Mouse (Mus musculus) spleen, adult 10 weeks (tissue): Measurements from ENCODE around the gene Map3k6. TPM values are rescaled to one million over a fixed set of nuclear protein-coding genes. Genes with fewer than 3 reads are reported as not detected.

Source experiments
- polyA plus RNA-seq: library from polyadenylated mRNA; stranded (reverse); fragments of 350-450 nt; fragmentation: Illumina TruSeq; extraction: RNeasy Lipid Tissue Mini Kit (QIAGEN cat#74804); gene quantifications from one replicate; pipeline ENCODE4 v1.2.3, GENCODE M21; 2015; ENCODE audit warnings: low replicate concordance; ENCODE audit not compliant: insufficient read depth

The Map3k6 gene
- 2.7 TPM for polyA plus RNA-seq

DNA sequence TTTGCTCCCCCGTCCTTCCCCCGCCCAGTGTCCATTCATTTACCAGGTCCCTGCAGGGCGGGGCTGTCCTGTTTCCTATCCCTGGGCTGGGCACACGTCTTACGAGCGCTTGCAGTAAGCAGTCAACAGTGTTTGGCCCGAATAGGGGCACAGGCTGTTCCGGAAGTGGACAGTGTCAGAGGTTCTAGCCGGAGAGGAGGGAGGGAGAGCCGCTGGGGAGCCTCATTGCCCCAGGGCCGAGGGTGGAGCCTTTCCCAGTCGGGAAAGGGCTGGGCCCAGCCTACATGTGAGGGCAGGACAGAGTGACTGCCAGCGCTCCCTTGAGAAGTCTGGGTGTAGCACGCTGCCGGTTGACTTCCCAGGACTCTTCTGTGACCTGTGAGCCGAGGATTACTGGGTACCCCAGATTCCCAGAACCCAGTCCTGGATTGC is at the start of gene Map3k6:
Map3k6 (plus strand) TSS at position 329 of the 432 bp plus-strand sequence.

GRCm38 (mm10) chr4:133211751-133212561 is 28.7 kb upstream of the Map3k6 start, which contains the start of the genes Cd164l2 and Gpr3:
Cd164l2 (plus strand) TSS chr4:133212131.
Gpr3 (minus strand) TSS chr4:133212536.

DNA sequence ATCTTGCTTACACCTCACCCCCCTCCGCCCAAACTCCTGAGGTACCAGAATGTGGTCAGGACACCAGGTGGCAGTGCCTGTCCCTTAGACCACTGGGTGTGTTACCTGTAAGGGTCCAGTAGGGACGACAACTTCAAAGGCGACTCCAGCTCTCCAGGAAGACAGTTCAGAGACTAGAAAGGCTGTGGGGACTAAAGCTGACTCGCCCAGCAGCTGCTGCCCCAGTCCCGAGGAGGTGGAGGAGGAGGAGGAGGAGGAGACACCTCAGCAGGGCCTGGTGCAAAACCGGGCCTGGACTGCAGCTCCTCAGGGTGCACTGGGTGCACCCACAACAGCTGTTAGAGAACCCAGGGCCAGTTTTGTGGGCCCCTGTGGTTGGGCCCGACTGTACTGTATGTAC is 22.3 kb downstream of the Map3k6 start, which contains the start of gene Sytl1:
Sytl1 (minus strand) TSS at position 232 of the 400 bp plus-strand sequence.

GRCm38 (mm10) chr4:133277104-133278026 is 36.7 kb downstream of the Map3k6 start, which contains the start of gene Tmem222:
Tmem222 (minus strand) TSS chr4:133277792.

Other genes starting within 250 kb of the Map3k6 start
- 5.2 TPM for gene Ahdc1, start 229.6 kb upstream of the Map3k6 start, polyA plus RNA-seq
- 94.9 TPM for gene Wasf2, start 110.3 kb upstream of the Map3k6 start, polyA plus RNA-seq
- gene Cd164l2, start 28.7 kb upstream of the Map3k6 start, polyA plus RNA-seq = not detected
- gene Gpr3, start 28.3 kb upstream of the Map3k6 start, polyA plus RNA-seq = not detected
- 0.62 TPM for gene Sytl1, start 22.3 kb downstream of the Map3k6 start, polyA plus RNA-seq
- 26.6 TPM for gene Tmem222, start 37.0 kb downstream of the Map3k6 start, polyA plus RNA-seq
- gene Wdtc1, start 112.7 kb downstream of the Map3k6 start, polyA plus RNA-seq = 8.3 TPM
- 12.0 TPM for gene Slc9a1, start 128.9 kb downstream of the Map3k6 start, polyA plus RNA-seq
- 0.12 TPM for gene Tent5b, start 239.3 kb downstream of the Map3k6 start, polyA plus RNA-seq